Mouse (Mus musculus): ENCODE measurements at regions not wholly inside any gene's neighbourhood (a gene's known extent, or its start where the extent isn't known, plus 50 kb on each side); places are given as distances from the start of the nearest gene placed in this dataset.

- DNase-seq (ENCODE audit: low spot score in 2 of 2) = peak; percentile 41 to 61
Observed at GRCm38 (mm10) chr17:9848559-9849357, 179.2 kb upstream of the Pabpc6 start.

DNA sequence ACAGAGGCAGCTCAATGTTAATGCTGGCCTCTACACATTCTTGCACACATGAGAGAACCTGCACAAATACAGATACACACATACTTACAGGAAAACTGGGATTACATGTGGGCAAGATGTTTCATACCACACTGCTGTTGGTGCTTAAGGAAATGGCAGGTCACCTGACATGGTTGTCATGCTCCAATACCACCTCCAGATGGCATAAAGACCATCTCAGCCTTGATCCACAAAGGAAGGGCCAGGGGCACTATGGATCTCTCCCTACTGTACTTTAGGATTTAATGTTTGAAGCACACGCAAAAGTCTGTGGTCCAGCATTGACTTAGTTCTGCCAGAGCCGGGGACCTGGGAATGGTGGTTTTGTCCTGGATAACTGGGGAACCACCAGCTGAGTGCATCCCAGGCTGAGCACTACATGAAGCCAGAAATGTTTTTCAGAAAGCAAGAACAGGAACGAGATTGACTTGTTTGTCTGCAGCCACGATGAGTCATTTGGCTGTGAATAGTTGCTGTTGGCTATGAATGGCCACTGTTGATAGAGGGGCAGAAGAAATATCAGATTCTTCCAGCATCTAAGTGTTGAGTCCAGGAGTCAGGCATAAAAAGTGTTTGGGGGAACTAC is 176.0 kb upstream of the Pabpc6 start:
- no peak for DNase-seq (ENCODE audit: low spot score in 2 of 2)

- no peak for DNase-seq (ENCODE audit: low spot score in 2 of 2)
Observed at GRCm38 (mm10) chr17:9841103-9841502, 171.6 kb upstream of the Pabpc6 start.

GRCm38 (mm10) chr17:9839256-9839655 is 169.7 kb upstream of the Pabpc6 start:
- no peak for DNase-seq (ENCODE audit: low spot score in 2 of 2)

DNA sequence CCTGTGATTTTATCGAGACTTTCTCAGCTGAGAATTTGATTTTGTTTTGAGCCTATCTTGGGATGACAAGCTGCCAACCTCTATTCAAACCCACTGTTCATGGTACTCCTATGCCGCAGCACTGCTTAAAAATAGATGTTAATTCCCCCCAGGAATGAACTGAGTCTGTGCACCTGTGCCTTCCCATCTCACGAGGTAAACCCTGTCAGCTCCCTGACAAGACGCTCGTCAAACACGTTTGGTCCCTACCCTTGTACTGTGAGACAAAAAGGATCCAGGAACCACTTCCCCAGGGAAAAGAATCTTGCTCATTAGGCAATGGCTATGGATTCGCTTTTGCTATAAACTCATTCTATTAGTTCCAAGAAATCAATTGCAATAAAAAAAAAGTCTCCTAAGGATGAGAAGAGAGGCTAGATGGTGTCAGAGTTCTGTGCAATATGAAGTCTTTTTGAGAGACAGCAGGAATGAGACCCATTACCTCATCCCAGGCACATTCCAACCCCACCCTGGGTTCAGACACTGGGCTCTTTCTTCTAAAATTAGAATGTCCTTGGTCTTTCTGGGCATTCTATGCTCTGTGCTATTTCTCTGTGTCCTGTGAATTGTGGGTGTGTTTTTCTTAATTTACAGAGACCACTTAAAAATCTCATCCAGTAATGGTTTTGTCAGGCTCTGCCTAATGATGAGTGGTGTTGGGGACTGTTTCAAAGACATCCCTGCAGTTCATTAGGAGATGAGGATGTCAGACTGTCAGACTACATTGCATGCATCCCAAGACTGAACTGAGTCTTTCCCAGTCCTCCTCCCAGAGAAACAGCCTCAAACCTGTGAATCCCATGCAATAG is 167.7 kb upstream of the Pabpc6 start:
- DNase-seq (ENCODE audit: low spot score in 2 of 2) = no peak

GRCm38 (mm10) chr17:9829895-9830294 is 160.4 kb upstream of the Pabpc6 start:
- no peak for DNase-seq (ENCODE audit: low spot score in 2 of 2)

DNA sequence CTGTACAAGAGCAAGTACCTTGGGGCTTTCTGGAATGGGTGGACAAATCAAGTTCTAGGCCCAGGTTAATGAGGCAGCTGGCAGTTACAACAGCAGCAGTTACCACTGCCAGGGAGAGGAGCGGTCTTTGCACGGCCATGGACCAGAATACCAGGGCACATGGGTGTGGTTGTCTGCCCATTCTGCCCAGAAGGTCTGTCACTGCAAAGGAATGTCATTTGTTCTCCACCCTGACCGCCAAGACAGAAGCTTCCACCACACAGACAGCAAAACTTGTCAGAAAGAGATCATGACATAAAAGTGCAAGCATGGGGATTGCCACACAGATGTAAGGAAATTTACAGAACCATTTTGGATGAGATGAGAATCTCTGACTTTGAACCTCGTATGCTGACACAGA is 151.8 kb upstream of the Pabpc6 start:
- DNase-seq (ENCODE audit: low spot score in 2 of 2) = no peak

- DNase-seq (ENCODE audit: low spot score in 2 of 2) = no peak
Observed at GRCm38 (mm10) chr17:9817056-9817455, 147.5 kb upstream of the Pabpc6 start.

DNA sequence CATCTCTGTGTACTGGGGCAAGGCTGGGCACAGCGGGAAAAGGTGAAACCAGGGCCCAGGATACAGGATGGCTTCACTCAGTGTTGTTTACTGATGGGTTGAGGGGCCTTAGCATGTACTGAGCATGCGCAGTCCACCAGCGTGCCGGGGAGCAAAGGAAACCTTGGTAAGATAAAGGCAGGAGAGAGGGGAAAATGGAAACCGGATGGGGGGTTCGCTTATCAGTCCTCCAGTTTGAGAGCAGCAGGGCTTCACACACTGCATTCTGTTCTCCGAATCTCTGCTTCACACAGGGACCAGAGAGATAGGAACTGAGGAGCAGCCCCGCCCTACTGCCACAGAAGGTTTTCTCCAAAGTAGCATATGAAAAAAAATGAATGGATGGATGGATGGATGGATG is 127.6 kb upstream of the Pabpc6 start:
- DNase-seq (ENCODE audit: low spot score in 2 of 2) = no peak

DNA sequence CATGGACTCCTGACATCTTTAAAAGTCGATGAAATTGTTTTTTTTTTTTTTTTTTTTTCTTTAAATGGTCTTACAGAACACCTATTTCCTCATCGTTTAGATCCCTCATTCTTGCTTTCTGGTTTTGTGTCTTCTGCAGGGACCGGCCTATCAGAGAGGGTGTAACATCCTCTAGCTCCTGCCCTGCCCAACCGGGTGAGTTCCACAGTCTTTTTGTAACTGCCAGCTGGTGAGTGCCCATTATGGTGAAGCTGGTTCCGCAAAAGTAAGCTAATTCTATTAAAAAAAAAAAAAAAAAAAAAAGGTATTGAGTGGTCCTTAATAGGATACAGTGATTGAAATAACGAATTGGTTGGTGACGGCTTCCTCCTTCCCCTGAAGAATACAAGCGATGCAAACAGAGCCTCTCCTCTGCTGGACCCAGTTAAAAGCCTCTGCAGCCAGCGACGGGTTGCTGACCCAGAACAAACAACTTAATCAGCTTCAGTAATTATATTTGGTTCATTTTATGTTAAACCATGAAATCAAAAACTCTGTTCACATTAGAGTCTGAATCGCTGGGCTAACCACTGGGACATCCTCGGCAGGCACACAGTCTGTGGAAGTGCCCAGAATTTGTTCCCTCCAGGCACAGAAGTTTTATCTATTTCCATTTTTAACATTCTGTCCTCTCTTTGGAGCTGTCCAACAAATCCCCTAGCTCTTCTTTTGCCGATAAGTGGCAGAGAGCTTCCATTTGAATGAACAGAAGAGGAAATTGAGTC is 126.9 kb upstream of the Pabpc6 start:
- no peak for DNase-seq (ENCODE audit: low spot score in 2 of 2)

GRCm38 (mm10) chr17:9778866-9779265 is 109.3 kb upstream of the Pabpc6 start:
- no peak for DNase-seq (ENCODE audit: low spot score in 2 of 2)

- DNase-seq (ENCODE audit: low spot score in 2 of 2) = no peak
Observed at GRCm38 (mm10) chr17:9777165-9777564, 107.6 kb upstream of the Pabpc6 start.

GRCm38 (mm10) chr17:9776286-9777016 is 106.9 kb upstream of the Pabpc6 start:
- peak; percentile 40 to 63 for DNase-seq (ENCODE audit: low spot score in 2 of 2)

- peak; percentile 57 to 79 for DNase-seq (ENCODE audit: low spot score in 2 of 2)
Observed at GRCm38 (mm10) chr17:9775668-9776151, 106.2 kb upstream of the Pabpc6 start.

DNA sequence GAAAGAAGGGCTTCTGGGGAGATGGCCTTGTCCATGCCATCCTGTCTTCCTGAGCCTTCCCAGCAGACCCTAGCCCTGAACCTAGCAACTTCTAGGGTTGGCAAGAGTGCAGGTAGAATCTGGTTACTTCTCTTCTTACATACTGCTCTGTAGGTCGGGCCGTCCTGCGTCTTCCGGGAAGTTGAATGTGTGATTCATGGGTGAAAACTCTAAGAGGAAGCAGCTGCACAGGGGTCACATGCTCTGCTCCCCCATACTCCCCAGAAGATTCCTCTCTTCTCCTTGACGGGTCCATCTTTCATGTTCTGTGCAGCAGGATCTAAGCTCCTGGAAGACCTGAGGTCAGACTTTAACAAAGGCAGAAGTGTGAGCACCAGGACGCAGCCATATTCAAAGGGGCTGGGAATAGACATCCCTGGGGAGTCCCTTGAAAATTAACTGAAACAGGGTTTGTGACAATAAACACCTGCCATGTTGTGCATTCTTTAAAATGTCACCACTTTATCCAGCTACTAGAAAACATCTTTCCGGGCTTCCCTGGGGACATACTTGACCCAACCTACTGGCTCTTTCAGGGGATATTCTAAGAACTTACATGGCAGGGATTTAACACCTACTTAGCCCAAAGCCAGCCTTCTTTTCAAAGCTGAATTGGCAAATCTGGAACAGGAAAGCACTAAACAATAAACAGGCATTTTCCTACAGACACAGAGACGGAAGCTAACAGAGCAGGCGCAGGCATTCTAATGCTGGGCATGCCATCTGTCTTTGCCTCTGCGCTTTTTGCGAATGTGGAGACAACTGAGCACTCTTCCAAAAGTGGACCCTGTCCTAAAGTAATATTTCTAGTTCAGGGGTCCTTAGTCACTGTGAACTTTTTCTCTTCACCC is 105.5 kb upstream of the Pabpc6 start:
- no peak for DNase-seq (ENCODE audit: low spot score in 2 of 2)

- no peak for DNase-seq (ENCODE audit: low spot score in 2 of 2)
Observed at GRCm38 (mm10) chr17:9773744-9774143, 104.2 kb upstream of the Pabpc6 start.

GRCm38 (mm10) chr17:9768275-9768674 is 98.8 kb upstream of the Pabpc6 start:
- no peak for DNase-seq (ENCODE audit: low spot score in 2 of 2)

DNA sequence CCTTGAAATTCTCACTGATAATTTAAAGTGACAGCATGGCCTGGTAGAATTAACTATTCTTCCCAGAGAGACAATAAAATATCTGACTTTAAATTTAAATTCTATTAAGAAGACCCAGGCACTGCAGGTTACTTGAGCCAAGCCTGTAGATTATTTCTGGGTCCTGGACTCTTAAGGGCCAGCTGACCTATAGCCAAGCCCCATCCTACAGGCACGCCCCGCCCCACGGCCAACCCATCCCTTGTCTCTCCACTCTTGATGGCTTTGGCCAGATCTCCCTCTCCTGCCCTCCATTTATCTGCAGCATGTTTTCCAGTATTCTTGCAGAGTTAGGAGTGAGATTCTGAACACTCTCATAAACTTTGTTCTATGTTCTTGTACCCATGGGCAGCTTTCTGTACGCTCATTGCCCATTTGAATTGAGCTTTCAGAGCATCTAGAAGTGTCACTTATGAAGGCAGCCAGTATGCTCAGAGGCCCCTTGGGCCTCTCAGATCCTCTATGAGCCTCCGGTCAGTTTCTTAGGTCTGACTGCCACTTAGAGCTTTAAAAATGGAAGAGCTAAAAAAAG is 96.2 kb upstream of the Pabpc6 start:
- no peak for DNase-seq (ENCODE audit: low spot score in 2 of 2)

GRCm38 (mm10) chr17:9764701-9765359 is 95.3 kb upstream of the Pabpc6 start:
- DNase-seq (ENCODE audit: low spot score in 2 of 2) = peak; percentile 55 to 65

Data from frontal cortex, postnatal 10 days (tissue).